Mouse (Mus musculus): ENCODE data around the gene Ccdc60. TPM values are rescaled to one million over a fixed set of nuclear protein-coding genes. Genes with fewer than 3 reads are reported as not detected.

The Ccdc60 gene
- polyA plus RNA-seq, 1 experiment, result not detected

- H3K4me1 ChIP-seq (ENCODE audit: control insufficient read depth, insufficient read depth, low read length), result no peaks in the 10 kb centered on the region
- H3K27ac ChIP-seq (ENCODE audit: insufficient read depth, low read depth, low read length), result no peak overlapping the region
- TF ChIP-seq CTCF (IDR thresholded peaks at IDR 0.05; ENCODE audit: low read depth, low read length) (no peak), POLR2A (IDR thresholded peaks at IDR 0.05; ENCODE audit: borderline replicate concordance, low read depth, low read length) (no peak)
- no peak overlapping the region for H3K4me3 ChIP-seq (ENCODE audit: insufficient read depth, low read length)
These were observed 44.3 kb downstream of the Ccdc60 start for GRCm38 (mm10) chr5:116244476-116244875.

GRCm38 (mm10) chr5:116243622-116244021 is 45.2 kb downstream of the Ccdc60 start:
- H3K27ac ChIP-seq (ENCODE audit: insufficient read depth, low read depth, low read length), result no peak overlapping the region
- H3K4me3 ChIP-seq (ENCODE audit: insufficient read depth, low read length), result no peak overlapping the region
- no peaks in the 10 kb centered on the region for H3K4me1 ChIP-seq (ENCODE audit: control insufficient read depth, insufficient read depth, low read length)
- TF ChIP-seq CTCF (IDR thresholded peaks at IDR 0.05; ENCODE audit: low read depth, low read length) (no peak), POLR2A (IDR thresholded peaks at IDR 0.05; ENCODE audit: borderline replicate concordance, low read depth, low read length) (no peak)

GRCm38 (mm10) chr5:116231841-116232643 is 56.7 kb downstream of the Ccdc60 start:
- TF ChIP-seq CTCF (IDR thresholded peaks at IDR 0.05; ENCODE audit: low read depth, low read length) (no peak), POLR2A (IDR thresholded peaks at IDR 0.05; ENCODE audit: borderline replicate concordance, low read depth, low read length) (no peak)
- no peak overlapping the region for H3K4me3 ChIP-seq (ENCODE audit: insufficient read depth, low read length)
- no peaks in the 10 kb centered on the region for H3K4me1 ChIP-seq (ENCODE audit: control insufficient read depth, insufficient read depth, low read length)
- H3K27ac ChIP-seq (ENCODE audit: insufficient read depth, low read depth, low read length), result no peak overlapping the region

- Histone ChIP-seq H3K4me3 (ENCODE audit: insufficient read depth, low read length) (no peak overlapping the region), H3K4me1 (ENCODE audit: control insufficient read depth, insufficient read depth, low read length) (no peaks in the 10 kb centered on the region), H3K27ac (ENCODE audit: insufficient read depth, low read depth, low read length) (no peak overlapping the region)
- TF ChIP-seq CTCF (IDR thresholded peaks at IDR 0.05; ENCODE audit: low read depth, low read length), result no peak
- no peak for TF ChIP-seq POLR2A (IDR thresholded peaks at IDR 0.05; ENCODE audit: borderline replicate concordance, low read depth, low read length)
These were observed 60.4 kb downstream of the Ccdc60 start for GRCm38 (mm10) chr5:116228414-116228813.

- Histone ChIP-seq H3K4me1 (ENCODE audit: control insufficient read depth, insufficient read depth, low read length) (no peaks in the 10 kb centered on the region), H3K4me3 (ENCODE audit: insufficient read depth, low read length) (no peak overlapping the region), H3K27ac (ENCODE audit: insufficient read depth, low read depth, low read length) (no peak overlapping the region)
- no peak for TF ChIP-seq POLR2A (IDR thresholded peaks at IDR 0.05; ENCODE audit: borderline replicate concordance, low read depth, low read length)
- TF ChIP-seq CTCF (IDR thresholded peaks at IDR 0.05; ENCODE audit: low read depth, low read length), result no peak
These were observed 64.8 kb downstream of the Ccdc60 start for GRCm38 (mm10) chr5:116224023-116224422.

GRCm38 (mm10) chr5:116221916-116222315 is 66.9 kb downstream of the Ccdc60 start:
- no peak for TF ChIP-seq POLR2A (IDR thresholded peaks at IDR 0.05; ENCODE audit: borderline replicate concordance, low read depth, low read length)
- TF ChIP-seq CTCF (IDR thresholded peaks at IDR 0.05; ENCODE audit: low read depth, low read length), result no peak
- no peak overlapping the region for H3K4me3 ChIP-seq (ENCODE audit: insufficient read depth, low read length)

GRCm38 (mm10) chr5:116219288-116219687 is 69.5 kb downstream of the Ccdc60 start:
- no peak overlapping the region for H3K27ac ChIP-seq (ENCODE audit: insufficient read depth, low read depth, low read length)
- H3K4me1 ChIP-seq (ENCODE audit: control insufficient read depth, insufficient read depth, low read length), result no peaks in the 10 kb centered on the region
- TF ChIP-seq CTCF (IDR thresholded peaks at IDR 0.05; ENCODE audit: low read depth, low read length), result no peak
- no peak for TF ChIP-seq POLR2A (IDR thresholded peaks at IDR 0.05; ENCODE audit: borderline replicate concordance, low read depth, low read length)
- H3K4me3 ChIP-seq (ENCODE audit: insufficient read depth, low read length), result no peak overlapping the region

More at GRCm38 (mm10) chr5:116221916-116222315, 66.9 kb downstream of the Ccdc60 start:
- Histone ChIP-seq H3K4me1 (ENCODE audit: control insufficient read depth, insufficient read depth, low read length) (no peaks in the 10 kb centered on the region), H3K27ac (ENCODE audit: insufficient read depth, low read depth, low read length) (no peak overlapping the region)

- H3K4me1 ChIP-seq (ENCODE audit: control insufficient read depth, insufficient read depth, low read length), result no peaks in the 10 kb centered on the region
- no peak overlapping the region for H3K27ac ChIP-seq (ENCODE audit: insufficient read depth, low read depth, low read length)
- TF ChIP-seq CTCF (IDR thresholded peaks at IDR 0.05; ENCODE audit: low read depth, low read length), result no peak
- TF ChIP-seq POLR2A (IDR thresholded peaks at IDR 0.05; ENCODE audit: borderline replicate concordance, low read depth, low read length), result no peak
- no peak overlapping the region for H3K4me3 ChIP-seq (ENCODE audit: insufficient read depth, low read length)
These were observed 76.1 kb downstream of the Ccdc60 start for GRCm38 (mm10) chr5:116212706-116213105.

GRCm38 (mm10) chr5:116209378-116210091 is 79.2 kb downstream of the Ccdc60 start:
- H3K27ac ChIP-seq (ENCODE audit: insufficient read depth, low read depth, low read length), result no peak overlapping the region
- no peaks in the 10 kb centered on the region for H3K4me1 ChIP-seq (ENCODE audit: control insufficient read depth, insufficient read depth, low read length)
- no peak overlapping the region for H3K4me3 ChIP-seq (ENCODE audit: insufficient read depth, low read length)
- no peak for TF ChIP-seq POLR2A (IDR thresholded peaks at IDR 0.05; ENCODE audit: borderline replicate concordance, low read depth, low read length)
- no peak for TF ChIP-seq CTCF (IDR thresholded peaks at IDR 0.05; ENCODE audit: low read depth, low read length)
